Mouse (Mus musculus): ENCODE results near the gene Tgds. TPM values are rescaled to one million over a fixed set of nuclear protein-coding genes. Genes with fewer than 3 reads are reported as not detected.

The Tgds gene
- total and polyA plus RNA-seq, 3 experiments, result 6.5 to 29.9 (median 12.2) TPM

DNA sequence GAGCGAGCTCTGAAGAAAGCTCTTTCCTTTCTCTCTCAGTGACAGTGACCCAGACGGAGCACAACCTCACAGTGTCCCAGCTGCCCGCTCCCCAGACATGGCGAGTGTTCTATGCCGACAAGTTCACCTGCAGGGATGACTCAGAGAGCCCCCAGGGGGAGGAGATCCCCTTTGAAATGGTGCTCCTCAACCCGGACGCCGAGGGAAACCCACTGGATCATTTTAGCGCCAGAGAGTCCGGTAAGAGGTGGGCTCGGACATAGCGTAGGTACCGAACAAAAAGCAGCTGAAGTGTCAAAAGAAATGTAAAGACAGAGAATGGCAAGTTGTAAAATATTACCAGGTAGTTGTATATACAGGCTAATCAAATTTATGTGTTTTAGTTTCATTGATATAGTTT, 15.5 kb upstream of the Tgds start:
- Histone ChIP-seq H3K4me3 (ENCODE audit: low read depth, low read length) (no peak overlapping the region), H3K27me3 (ENCODE audit: insufficient read depth, low read length) (no peaks in the 10 kb centered on the region), H3K4me1 (ENCODE audit: insufficient read depth, low read depth, low read length) (no peaks in the 10 kb centered on the region), H3K36me3 (replicated peaks) (peaks cover 71% of the 10 kb centered on the region), H3K9me3 (replicated peaks) (no peaks in the 10 kb centered on the region)
- ATAC-seq (ENCODE audit: extremely low read depth, insufficient number of reproducible peaks, low FRiP score, poor library complexity, severe bottlenecking) (no peak), DNase-seq (ENCODE audit: low spot score) (no peak)
- TF ChIP-seq GATA2 (IDR thresholded peaks at IDR 0.05; ENCODE audit: borderline replicate concordance, low read depth, low read length), result no peak
- no peak for TF ChIP-seq POLR2AphosphoS5 (IDR thresholded peaks at IDR 0.05; ENCODE audit: insufficient replicate concordance, low read depth, low read length)
- TF ChIP-seq GATA1 (IDR thresholded peaks at IDR 0.05; ENCODE audit: borderline replicate concordance, low read length), result no peak
- no peak for TF ChIP-seq TAL1 (conservative IDR thresholded peaks at IDR 0.05; ENCODE audit: low read depth, low read length)
- no peak for TF ChIP-seq CTCF (IDR thresholded peaks at IDR 0.05; ENCODE audit: low read depth, low read length)

DNA sequence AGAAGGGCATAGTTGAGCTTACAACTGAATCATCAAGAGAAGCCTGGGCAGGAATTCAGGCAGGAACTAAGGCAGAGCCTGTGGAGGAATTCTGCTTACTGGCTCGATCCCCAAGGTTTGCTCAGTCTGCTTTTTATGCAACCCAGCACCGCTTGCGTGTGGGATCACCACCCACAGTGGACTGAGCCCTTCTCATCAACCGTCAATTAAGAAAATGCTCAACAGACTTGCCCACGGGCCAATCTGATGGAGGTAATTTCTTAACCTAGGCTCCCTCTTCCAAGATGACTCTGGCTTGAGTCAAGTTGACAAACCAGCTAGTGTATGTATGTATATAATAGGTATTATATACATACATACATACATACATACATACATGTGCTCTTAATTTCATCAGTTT, 9.7 kb upstream of the Tgds start:
- Histone ChIP-seq H3K4me1 (ENCODE audit: insufficient read depth, low read depth, low read length) (peaks cover 13% of the 10 kb centered on the region), H3K36me3 (replicated peaks) (peaks cover 66% of the 10 kb centered on the region), H3K27me3 (ENCODE audit: insufficient read depth, low read length) (no peaks in the 10 kb centered on the region), H3K4me3 (ENCODE audit: low read depth, low read length) (no peak overlapping the region), H3K9me3 (replicated peaks) (no peaks in the 10 kb centered on the region)
- ATAC-seq (ENCODE audit: extremely low read depth, insufficient number of reproducible peaks, low FRiP score, poor library complexity, severe bottlenecking) (no peak), DNase-seq (ENCODE audit: low spot score) (no peak)
- TF ChIP-seq CTCF (IDR thresholded peaks at IDR 0.05; ENCODE audit: low read depth, low read length) (no peak), POLR2AphosphoS5 (IDR thresholded peaks at IDR 0.05; ENCODE audit: insufficient replicate concordance, low read depth, low read length) (no peak)

DNA sequence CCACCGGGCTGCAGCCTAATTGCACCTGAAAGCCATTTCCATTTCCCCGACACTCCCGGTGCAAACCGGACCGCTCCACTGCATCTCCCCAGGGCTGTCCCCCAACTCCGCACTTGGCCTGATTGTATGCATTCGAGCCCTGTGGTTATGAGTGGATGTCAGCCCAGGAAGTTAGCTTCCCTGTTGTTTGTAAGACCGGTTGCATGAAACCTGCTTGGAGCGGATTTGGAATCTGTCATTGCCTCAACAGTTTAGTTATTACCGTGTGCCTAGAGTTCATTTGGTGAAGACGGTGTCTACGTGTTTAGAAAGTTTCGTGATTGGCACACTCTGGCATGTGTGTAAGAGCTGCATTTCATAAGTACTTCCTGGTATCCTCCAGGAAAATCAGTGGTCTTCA, 4.9 kb upstream of the Tgds start:
- no peak for DNase-seq (ENCODE audit: low spot score)
- peak overlapping the region; percentile 76 for H3K4me3 ChIP-seq (ENCODE audit: low read depth, low read length)
- peaks cover 34% of the 10 kb centered on the region for H3K4me1 ChIP-seq (ENCODE audit: insufficient read depth, low read depth, low read length)
- no peaks in the 10 kb centered on the region for H3K27me3 ChIP-seq (ENCODE audit: insufficient read depth, low read length)
- no peaks in the 10 kb centered on the region for H3K9me3 ChIP-seq (replicated peaks)
- ATAC-seq (ENCODE audit: extremely low read depth, insufficient number of reproducible peaks, low FRiP score, poor library complexity, severe bottlenecking), result no peak
- H3K36me3 ChIP-seq (replicated peaks), result peaks cover 35% of the 10 kb centered on the region
- TF ChIP-seq GATA2 (IDR thresholded peaks at IDR 0.05; ENCODE audit: borderline replicate concordance, low read depth, low read length) (no peak), GATA1 (IDR thresholded peaks at IDR 0.05; ENCODE audit: borderline replicate concordance, low read length) (no peak), TAL1 (conservative IDR thresholded peaks at IDR 0.05; ENCODE audit: low read depth, low read length) (no peak), POLR2AphosphoS5 (IDR thresholded peaks at IDR 0.05; ENCODE audit: insufficient replicate concordance, low read depth, low read length) (no peak), CTCF (IDR thresholded peaks at IDR 0.05; ENCODE audit: low read depth, low read length) (no peak)

DNA sequence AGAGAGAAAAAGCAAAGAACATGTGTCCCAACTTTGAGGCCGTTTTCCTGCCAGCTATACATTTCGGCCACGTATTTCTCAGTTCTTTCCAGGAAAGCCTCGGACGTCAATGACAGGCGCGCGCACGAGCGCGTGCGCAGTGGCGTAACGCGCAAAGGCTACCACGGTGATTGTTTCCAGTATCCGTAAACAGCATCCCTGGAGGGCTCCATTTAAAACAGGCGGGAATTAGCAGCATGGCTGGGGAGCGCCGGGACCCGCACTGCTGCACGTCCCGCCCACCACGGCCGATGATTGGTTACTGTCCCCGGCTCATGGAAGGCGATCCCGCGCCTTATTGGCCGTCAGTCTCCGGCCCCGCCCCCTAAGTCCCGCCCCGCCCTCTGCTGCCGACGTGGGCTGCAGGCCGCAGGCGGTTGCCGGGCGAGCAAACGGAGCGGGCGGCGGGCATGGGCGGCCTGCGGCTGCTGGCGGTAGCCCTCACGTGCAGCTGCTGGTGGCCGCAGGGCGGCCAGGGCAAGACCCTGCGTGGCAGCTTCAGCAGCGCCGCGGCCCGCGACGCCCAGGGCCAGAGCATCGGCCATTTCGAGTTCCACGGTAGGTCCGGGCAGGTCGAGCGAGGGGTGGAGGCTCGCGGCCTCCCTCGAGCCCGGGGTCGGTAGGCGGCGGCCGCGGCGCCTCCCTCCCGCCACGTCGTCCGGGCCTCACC, 4.3 kb upstream of the Tgds start, which contains the start of gene Gpr180:
TSS of gene Gpr180 (plus strand) at position 415 of the 709 bp plus-strand sequence.
- DNase-seq (ENCODE audit: low spot score) (peak; percentile 99), ATAC-seq (ENCODE audit: extremely low read depth, insufficient number of reproducible peaks, low FRiP score, poor library complexity, severe bottlenecking) (peak; percentile 89)
- Histone ChIP-seq H3K4me1 (ENCODE audit: insufficient read depth, low read depth, low read length) (peaks cover 39% of the 10 kb centered on the region), H3K27me3 (ENCODE audit: insufficient read depth, low read length) (no peaks in the 10 kb centered on the region), H3K36me3 (replicated peaks) (peaks cover 30% of the 10 kb centered on the region), H3K4me3 (ENCODE audit: low read depth, low read length) (peak within 1 kb of the TSS; percentile 76), H3K9me3 (replicated peaks) (no peaks in the 10 kb centered on the region)
- TF ChIP-seq GATA2 (IDR thresholded peaks at IDR 0.05; ENCODE audit: borderline replicate concordance, low read depth, low read length) (no peak), TAL1 (conservative IDR thresholded peaks at IDR 0.05; ENCODE audit: low read depth, low read length) (no peak), POLR2AphosphoS5 (IDR thresholded peaks at IDR 0.05; ENCODE audit: insufficient replicate concordance, low read depth, low read length) (no peak), CTCF (IDR thresholded peaks at IDR 0.05; ENCODE audit: low read depth, low read length) (no peak), GATA1 (IDR thresholded peaks at IDR 0.05; ENCODE audit: borderline replicate concordance, low read length) (no peak)

DNA sequence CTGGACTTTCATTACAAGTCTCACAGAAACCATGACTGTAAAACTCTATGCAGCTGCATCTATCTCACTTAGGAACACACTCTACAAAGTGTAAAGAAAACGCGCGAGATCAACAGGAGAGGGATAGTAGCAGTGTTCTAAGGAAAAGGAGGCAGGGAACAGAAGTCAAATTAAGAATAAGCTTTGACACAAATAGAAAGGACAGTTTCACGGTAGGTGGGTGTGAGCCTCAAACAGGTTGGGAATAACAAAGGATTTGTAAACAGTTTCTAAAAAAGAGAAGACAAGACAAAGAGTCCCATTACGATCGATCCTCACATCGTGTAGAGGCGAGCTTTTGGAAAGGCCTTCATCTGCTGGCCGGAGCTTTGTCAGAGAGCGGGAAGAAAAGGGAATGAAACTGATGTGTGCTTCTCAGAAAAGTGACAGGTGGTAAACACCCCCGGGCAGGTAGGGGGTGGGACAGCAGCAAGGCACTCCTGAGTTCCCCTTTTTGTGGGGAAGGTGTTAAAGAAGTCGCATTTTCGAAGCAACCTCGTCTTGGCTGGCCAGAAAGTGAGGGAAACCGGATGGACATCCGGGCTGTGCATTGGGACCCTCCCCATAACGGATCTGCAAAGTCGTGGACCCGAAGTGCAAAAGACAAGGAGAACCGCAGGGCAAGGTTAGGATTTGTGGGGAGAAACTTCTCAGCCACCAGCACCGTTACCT, 469 bp downstream of the Tgds start:
- TF ChIP-seq POLR2AphosphoS5 (IDR thresholded peaks at IDR 0.05; ENCODE audit: insufficient replicate concordance, low read depth, low read length), result no peak
- no peak for TF ChIP-seq GATA1 (IDR thresholded peaks at IDR 0.05; ENCODE audit: borderline replicate concordance, low read length)
- no peak for TF ChIP-seq GATA2 (IDR thresholded peaks at IDR 0.05; ENCODE audit: borderline replicate concordance, low read depth, low read length)
- TF ChIP-seq CTCF (IDR thresholded peaks at IDR 0.05; ENCODE audit: low read depth, low read length), result no peak
- TF ChIP-seq TAL1 (conservative IDR thresholded peaks at IDR 0.05; ENCODE audit: low read depth, low read length), result no peak
- peak; percentile 37 for DNase-seq (ENCODE audit: low spot score)
- Histone ChIP-seq H3K36me3 (replicated peaks) (peaks cover 42% of the 10 kb centered on the region), H3K9me3 (replicated peaks) (no peaks in the 10 kb centered on the region), H3K4me3 (ENCODE audit: low read depth, low read length) (peak overlapping the region; percentile 81), H3K4me1 (ENCODE audit: insufficient read depth, low read depth, low read length) (peaks cover 63% of the 10 kb centered on the region), H3K27me3 (ENCODE audit: insufficient read depth, low read length) (no peaks in the 10 kb centered on the region)
- ATAC-seq (ENCODE audit: extremely low read depth, insufficient number of reproducible peaks, low FRiP score, poor library complexity, severe bottlenecking), result no peak

DNA sequence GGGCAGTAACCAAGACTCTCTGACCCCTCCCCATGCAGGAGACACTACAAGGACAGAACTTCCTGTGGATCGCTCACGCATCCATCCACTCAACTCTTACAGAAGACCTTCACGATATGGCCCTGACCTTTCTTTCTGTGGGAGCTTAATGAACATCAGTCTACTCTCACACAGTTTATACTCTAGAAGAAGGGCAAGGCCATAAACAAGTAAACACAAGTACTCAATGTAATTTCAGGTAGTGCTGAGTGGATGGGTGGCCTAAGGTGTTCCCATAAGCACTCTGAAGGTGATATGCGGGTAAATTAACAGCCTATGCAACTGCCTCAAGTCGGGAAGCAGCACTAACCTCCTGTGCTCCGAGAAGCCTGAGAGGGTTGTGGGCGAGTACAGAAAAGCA, 1.1 kb downstream of the Tgds start:
- Histone ChIP-seq H3K4me1 (ENCODE audit: insufficient read depth, low read depth, low read length) (peaks cover 65% of the 10 kb centered on the region), H3K36me3 (replicated peaks) (peaks cover 48% of the 10 kb centered on the region), H3K9me3 (replicated peaks) (no peaks in the 10 kb centered on the region), H3K4me3 (ENCODE audit: low read depth, low read length) (peak overlapping the region; percentile 81; the same call in 1 of the 2 replicates), H3K27me3 (ENCODE audit: insufficient read depth, low read length) (no peaks in the 10 kb centered on the region)
- TF ChIP-seq CTCF (IDR thresholded peaks at IDR 0.05; ENCODE audit: low read depth, low read length) (no peak), TAL1 (conservative IDR thresholded peaks at IDR 0.05; ENCODE audit: low read depth, low read length) (no peak), GATA2 (IDR thresholded peaks at IDR 0.05; ENCODE audit: borderline replicate concordance, low read depth, low read length) (no peak), GATA1 (IDR thresholded peaks at IDR 0.05; ENCODE audit: borderline replicate concordance, low read length) (no peak), POLR2AphosphoS5 (IDR thresholded peaks at IDR 0.05; ENCODE audit: insufficient replicate concordance, low read depth, low read length) (no peak)
- no peak for ATAC-seq (ENCODE audit: extremely low read depth, insufficient number of reproducible peaks, low FRiP score, poor library complexity, severe bottlenecking)
- DNase-seq (ENCODE audit: low spot score), result no peak
